Mouse (Mus musculus) brain, embryonic 14.5 days (tissue): ENCODE measurements around the gene Fam71e2.

ENCODE experiments used
- CTCF ChIP-seq: fragments of 200-500 bp; IDR thresholded peaks from 2 replicates; pipeline ENCODE4 v1.5.1; 2012; ENCODE audit warnings: inconsistent platforms, mild to moderate bottlenecking, moderate library complexity, borderline replicate concordance; ENCODE audit not compliant: insufficient read depth, insufficient read length; ENCODE audit errors: extremely low read depth
- POLR2A ChIP-seq: fragments of 200-500 bp; IDR thresholded peaks from 2 replicates; pipeline ENCODE4 v1.6.1; 2012; ENCODE audit warnings: mild to moderate bottlenecking, inconsistent platforms, borderline replicate concordance; ENCODE audit not compliant: poor library complexity, insufficient read depth, insufficient read length, severe bottlenecking; ENCODE audit errors: extremely low read depth

DNA sequence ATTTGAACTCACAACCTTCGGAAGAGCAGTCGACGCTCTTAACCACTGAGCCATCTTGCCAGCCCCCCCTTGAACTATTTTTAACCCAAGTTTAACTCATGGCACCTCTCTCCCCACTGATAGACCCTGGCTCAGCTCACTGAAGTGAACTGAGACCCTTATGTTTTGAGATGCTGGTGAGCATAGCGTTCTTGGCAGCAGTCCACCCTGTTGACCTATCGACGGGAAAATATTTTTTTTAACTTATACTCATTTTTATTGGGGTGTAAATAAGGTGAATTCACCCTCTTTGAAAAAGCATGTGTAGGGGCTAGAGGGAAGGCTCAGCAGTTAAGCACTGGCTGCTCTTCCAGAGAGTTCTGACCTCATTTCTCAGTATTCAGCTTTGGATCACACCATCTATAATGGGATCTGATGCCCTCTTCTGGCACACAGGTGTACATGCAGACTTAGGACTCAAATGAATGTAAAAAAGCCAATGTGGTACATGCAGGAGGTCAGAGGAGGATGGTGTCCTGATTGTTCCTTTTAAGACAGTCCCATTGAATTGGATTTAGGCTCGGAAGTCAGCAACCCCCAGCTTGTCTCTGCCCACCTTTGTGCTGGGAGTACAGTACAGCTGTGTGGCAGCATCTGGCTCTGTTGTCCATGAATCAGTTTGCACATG is 24.8 kb upstream of the Fam71e2 start:
- TF ChIP-seq CTCF (peak; percentile 58; the same call in 1 of the 2 replicates), POLR2A (no peak)
